Mouse (Mus musculus) ES-Bruce4 (cell line): ENCODE data around the gene Ncl.

Source experiments
- CTCF ChIP-seq: IDR thresholded peaks from one replicate; pipeline ENCODE4 v1.8.1; 2011; ENCODE audit warnings: low read depth, low read length
- EP300 ChIP-seq: IDR thresholded peaks from 2 replicates; pipeline ENCODE4 v1.6.1; 2011; ENCODE audit warnings: low read depth, low read length; ENCODE audit not compliant: insufficient read depth

GRCm38 (mm10) chr1:86363671-86364070 lies 4.5 kb upstream of the Ncl start:
- TF ChIP-seq CTCF (peak; percentile 6), EP300 (no peak)
